Mouse (Mus musculus) stomach, embryonic 15.5 days (tissue): Measurements from ENCODE around the gene Akap11. TPM values are rescaled to one million over a fixed set of nuclear protein-coding genes. Genes with fewer than 3 reads are reported as not detected.

ENCODE experiments used
- ATAC-seq: fragments of 200-750 bp; cut with Nextera tagmentation; 2 replicates; pipeline ENCODE4 v1.8.0; 2017; ENCODE audit warnings: low read depth, moderate number of reproducible peaks, moderate TSS enrichment; ENCODE audit not compliant: insufficient read depth, low FRiP score
- H3K27ac ChIP-seq: fragments of 300-500 bp; sonication (generic); 2 replicates; pipeline ENCODE4 v1.5.1; 2015; ENCODE audit warnings: mild to moderate bottlenecking, inconsistent platforms
- H3K27me3 ChIP-seq: fragments of 300-500 bp; sonication (generic); replicated peaks from 2 replicates; pipeline ENCODE4 v1.6.1; 2015; ENCODE audit warnings: inconsistent platforms
- H3K36me3 ChIP-seq: fragments of 300-500 bp; sonication (generic); 2 replicates; pipeline ENCODE4 v1.6.1; 2015; ENCODE audit warnings: inconsistent platforms
- H3K4me1 ChIP-seq: fragments of 300-500 bp; sonication (generic); 2 replicates; pipeline ENCODE4 v1.6.1; 2015; ENCODE audit warnings: inconsistent platforms
- H3K4me2 ChIP-seq: fragments of 300-500 bp; sonication (generic); 2 replicates; pipeline ENCODE4 v1.6.1; 2015; ENCODE audit warnings: mild to moderate bottlenecking, inconsistent platforms
- H3K4me3 ChIP-seq: fragments of 300-500 bp; sonication (generic); replicated peaks from 2 replicates; pipeline ENCODE4 v1.5.1; 2015; ENCODE audit warnings: inconsistent platforms
- H3K9ac ChIP-seq: fragments of 300-500 bp; sonication (generic); 2 replicates; pipeline ENCODE4 v1.6.1; 2015; ENCODE audit warnings: inconsistent platforms
- H3K9me3 ChIP-seq: fragments of 300-500 bp; sonication (generic); 2 replicates; pipeline ENCODE4 v1.6.1; 2016; ENCODE audit warnings: inconsistent platforms
- WGBS: fragments of 180-500 bp; shearing (Covaris S2); methylation state at CpG from one replicate; pipeline ENCODE4 v1.1.7; 2015; 5-methylcytosine and 5-hydroxymethylcytosine counted together
- polyA plus RNA-seq: library from polyadenylated mRNA; unstranded; fragments of >200 nt; fragmentation: Nextera tagmentation; extraction: Ambion mirVana; gene quantifications from 2 replicates; pipeline ENCODE4 v1.2.1, GENCODE M21; 2015

Akap11 gene
- polyA plus RNA-seq, 1 experiment from 2014 or later = 16.2 TPM

GRCm38 (mm10) chr14:78474058-78474457 lies 62.5 kb downstream of the Akap11 start:
- Histone ChIP-seq H3K4me1 (no peaks in the 10 kb centered on the region), H3K27me3 (no peaks in the 10 kb centered on the region), H3K9me3 (no peaks in the 10 kb centered on the region), H3K4me3 (no peak overlapping the region), H3K27ac (no peak overlapping the region), H3K36me3 (no peaks in the 10 kb centered on the region), H3K9ac (no peak overlapping the region), H3K4me2 (no peak overlapping the region)
- no peak for ATAC-seq
- WGBS = 69% methylated on average over 3 of the region's 3 CpGs

DNA sequence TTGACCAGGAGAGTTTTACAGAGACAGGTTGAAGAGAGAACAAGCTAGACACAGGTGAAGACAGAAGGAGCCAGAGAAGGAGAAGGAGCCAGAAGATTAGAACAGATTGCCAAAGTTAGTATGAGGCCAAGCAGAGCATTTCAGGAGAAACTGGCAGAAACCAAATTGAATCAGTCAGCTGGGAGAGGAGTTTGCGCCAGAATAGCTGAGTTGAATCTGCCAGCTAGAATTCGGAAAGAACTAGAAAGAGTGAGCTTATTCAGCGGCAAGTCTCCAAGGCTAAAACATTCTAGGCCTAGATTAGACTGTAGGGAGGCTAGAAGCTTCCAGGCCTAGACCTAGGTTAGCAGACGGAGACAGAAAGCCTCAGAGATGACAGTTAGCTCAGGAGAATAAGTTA lies 65.9 kb downstream of the Akap11 start:
- no peak for ATAC-seq
- no peak overlapping the region for H3K9ac ChIP-seq
- H3K27me3 ChIP-seq = no peaks in the 10 kb centered on the region
- H3K9me3 ChIP-seq = no peaks in the 10 kb centered on the region
- H3K4me1 ChIP-seq = no peaks in the 10 kb centered on the region
- H3K27ac ChIP-seq = no peak overlapping the region
- H3K36me3 ChIP-seq = no peaks in the 10 kb centered on the region
- 87% methylated on average over 4 of the region's 4 CpGs for WGBS
- H3K4me3 ChIP-seq = no peak overlapping the region
- H3K4me2 ChIP-seq = no peak overlapping the region

- H3K4me3 ChIP-seq = no peak overlapping the region
- H3K9me3 ChIP-seq = no peaks in the 10 kb centered on the region
- no peaks in the 10 kb centered on the region for H3K4me1 ChIP-seq
- no peaks in the 10 kb centered on the region for H3K36me3 ChIP-seq
- no peaks in the 10 kb centered on the region for H3K27me3 ChIP-seq
- WGBS = 75% methylated on average over 7 of the region's 7 CpGs
- ATAC-seq = no peak
- no peak overlapping the region for H3K9ac ChIP-seq
- H3K4me2 ChIP-seq = no peak overlapping the region
- H3K27ac ChIP-seq = no peak overlapping the region
Observed at GRCm38 (mm10) chr14:78468991-78469390, 67.6 kb downstream of the Akap11 start.

DNA sequence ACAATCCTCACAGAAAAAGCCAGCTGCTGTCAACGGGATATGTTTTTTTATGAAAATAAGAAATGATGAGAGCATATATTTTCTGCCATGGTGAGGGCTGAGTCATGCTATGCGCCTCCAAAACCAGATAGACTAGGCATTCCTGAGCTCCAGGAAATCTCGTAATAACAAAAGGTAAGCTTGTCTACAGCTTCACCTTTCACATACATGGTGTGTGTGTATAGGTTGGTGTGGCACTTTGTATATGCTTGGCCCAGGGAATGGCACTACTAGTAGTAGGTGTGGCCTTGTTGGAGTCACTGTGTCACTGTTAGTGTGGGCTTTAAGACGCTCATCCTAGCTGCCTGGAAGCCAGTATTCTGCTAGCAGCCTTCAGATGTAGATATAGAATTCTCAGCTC lies 68.6 kb downstream of the Akap11 start:
- H3K27me3 ChIP-seq = no peaks in the 10 kb centered on the region
- 87% methylated on average over 4 of the region's 4 CpGs for WGBS
- no peak overlapping the region for H3K27ac ChIP-seq
- H3K36me3 ChIP-seq = no peaks in the 10 kb centered on the region
- no peak overlapping the region for H3K4me3 ChIP-seq
- H3K4me1 ChIP-seq = no peaks in the 10 kb centered on the region
- H3K4me2 ChIP-seq = no peak overlapping the region
- no peaks in the 10 kb centered on the region for H3K9me3 ChIP-seq
- no peak for ATAC-seq
- no peak overlapping the region for H3K9ac ChIP-seq

DNA sequence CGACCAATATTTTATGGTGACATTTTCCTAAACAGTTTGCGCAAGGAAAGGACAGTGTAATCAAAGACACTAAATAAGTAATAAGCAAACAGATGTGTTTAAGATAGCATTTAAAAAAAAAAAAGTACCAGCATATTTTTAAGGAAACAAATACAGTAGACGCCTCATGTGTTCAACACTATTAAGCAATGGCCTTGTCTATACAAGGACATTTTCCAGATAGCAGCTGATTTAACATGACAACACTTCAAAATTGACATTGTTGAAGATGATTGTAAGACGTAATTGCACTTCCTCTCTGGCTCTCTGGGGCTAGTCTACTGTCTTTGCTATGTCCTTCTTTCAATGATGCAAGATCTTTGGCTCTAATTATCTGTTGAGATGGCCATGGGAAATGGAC lies 72.3 kb downstream of the Akap11 start:
- Histone ChIP-seq H3K4me2 (no peak overlapping the region), H3K36me3 (no peaks in the 10 kb centered on the region), H3K9me3 (no peaks in the 10 kb centered on the region), H3K4me3 (no peak overlapping the region), H3K27ac (no peak overlapping the region), H3K4me1 (no peaks in the 10 kb centered on the region), H3K9ac (no peak overlapping the region), H3K27me3 (no peaks in the 10 kb centered on the region)
- WGBS = 68% methylated on average over 4 of the region's 4 CpGs
- no peak for ATAC-seq

DNA sequence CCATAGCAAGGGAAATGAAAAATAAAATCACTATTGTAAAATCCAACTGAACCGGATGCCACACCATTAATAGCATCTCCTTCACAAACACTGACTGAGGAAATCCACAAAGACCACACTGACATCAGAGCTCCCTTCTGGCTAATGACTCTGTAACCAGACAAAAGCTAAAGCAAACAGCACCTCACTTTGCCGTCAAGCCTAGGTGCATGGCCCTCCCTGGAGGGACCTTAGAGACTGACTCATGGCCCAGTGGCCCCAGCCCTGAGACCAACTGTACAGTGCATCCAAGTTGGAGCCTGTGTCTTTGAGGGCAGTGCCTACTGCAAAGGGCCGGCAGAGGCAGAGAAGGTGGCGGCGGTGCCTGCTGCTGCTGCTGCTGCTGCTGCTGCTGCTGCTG lies 77.5 kb downstream of the Akap11 start:
- Histone ChIP-seq H3K27ac (no peak overlapping the region), H3K36me3 (no peaks in the 10 kb centered on the region), H3K4me2 (no peak overlapping the region), H3K4me1 (no peaks in the 10 kb centered on the region), H3K9me3 (no peaks in the 10 kb centered on the region), H3K4me3 (no peak overlapping the region), H3K9ac (no peak overlapping the region), H3K27me3 (no peaks in the 10 kb centered on the region)
- ATAC-seq = no peak
- 51% methylated on average over 5 of the region's 5 CpGs for WGBS

DNA sequence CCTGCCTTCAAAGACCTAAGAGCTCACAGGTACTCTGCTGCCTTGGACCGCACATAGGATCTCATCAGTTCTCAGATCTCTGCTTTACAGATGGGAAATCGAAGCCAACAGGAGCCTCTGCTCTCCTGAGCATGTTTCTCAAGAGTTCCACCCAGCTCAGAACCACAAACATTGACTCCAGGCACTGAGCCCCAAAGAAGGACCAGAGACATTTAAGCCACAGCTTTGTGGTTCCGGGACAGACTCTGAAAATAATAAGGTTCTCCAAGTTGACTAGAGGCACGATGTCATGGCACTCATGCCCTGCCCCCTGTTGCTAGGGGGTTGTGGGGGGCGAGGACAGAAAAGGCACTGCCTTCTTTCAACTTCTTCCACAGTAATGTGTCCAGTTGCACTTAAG lies 77.9 kb downstream of the Akap11 start:
- WGBS = 71% methylated on average over 5 of the region's 5 CpGs
- ATAC-seq = no peak
- Histone ChIP-seq H3K27me3 (no peaks in the 10 kb centered on the region), H3K27ac (no peak overlapping the region), H3K36me3 (no peaks in the 10 kb centered on the region), H3K4me2 (no peak overlapping the region), H3K4me3 (no peak overlapping the region), H3K9me3 (no peaks in the 10 kb centered on the region), H3K9ac (no peak overlapping the region), H3K4me1 (no peaks in the 10 kb centered on the region)

DNA sequence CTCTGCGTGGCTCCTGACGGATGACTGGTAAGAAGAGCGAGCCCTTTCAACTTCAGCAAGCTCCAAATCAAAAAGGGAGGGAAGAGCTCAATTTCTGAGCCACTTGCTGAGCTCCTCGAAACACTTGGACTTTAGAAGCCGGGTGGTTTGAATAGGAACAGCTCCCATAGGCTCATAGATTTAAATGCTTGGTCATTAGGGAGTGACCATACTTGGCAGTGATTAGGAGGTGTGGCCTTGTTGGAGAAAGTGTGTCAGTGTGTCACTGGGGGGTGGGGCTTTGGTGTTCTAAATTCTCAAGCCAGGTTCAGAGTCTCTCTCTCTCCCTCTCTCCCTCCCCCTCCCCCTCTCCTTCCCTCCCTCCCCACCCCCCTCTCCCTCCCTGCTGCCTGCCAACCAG lies 81.6 kb downstream of the Akap11 start:
- H3K4me1 ChIP-seq = no peaks in the 10 kb centered on the region
- H3K27me3 ChIP-seq = no peaks in the 10 kb centered on the region
- no peak overlapping the region for H3K27ac ChIP-seq
- no peak overlapping the region for H3K4me2 ChIP-seq
- no peak overlapping the region for H3K9ac ChIP-seq
- H3K9me3 ChIP-seq = no peaks in the 10 kb centered on the region
- no peaks in the 10 kb centered on the region for H3K36me3 ChIP-seq
- 79% methylated on average over 5 of the region's 5 CpGs for WGBS
- ATAC-seq = no peak
- no peak overlapping the region for H3K4me3 ChIP-seq

DNA sequence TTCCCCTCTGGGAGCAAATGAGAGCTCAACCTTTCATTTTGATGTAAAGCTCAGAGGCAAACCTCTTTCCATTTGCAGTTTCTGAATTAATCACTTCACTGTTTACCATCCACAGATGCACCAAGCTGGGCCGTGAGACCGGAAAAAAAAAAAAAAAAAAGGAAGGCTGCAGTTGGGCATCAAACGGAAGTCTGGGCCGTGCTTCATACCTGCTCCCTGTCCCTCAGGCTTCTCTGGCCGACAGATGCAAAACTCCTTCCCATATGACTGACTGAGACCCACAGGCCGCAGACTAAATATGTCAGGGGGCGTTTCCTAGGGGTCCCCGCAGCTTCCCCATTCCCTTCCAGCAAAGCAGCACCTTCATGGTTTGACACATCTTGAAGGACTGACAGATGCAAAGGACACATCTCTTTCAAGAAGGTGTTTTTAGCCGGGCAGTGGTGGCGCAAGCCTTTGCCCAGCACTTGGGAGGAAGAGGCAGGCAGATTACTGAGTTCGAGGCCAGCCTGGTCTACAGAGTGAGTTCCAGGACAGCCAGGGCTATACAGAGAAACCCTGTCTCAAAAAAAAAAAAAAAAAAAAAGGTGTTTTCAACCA lies 87.7 kb downstream of the Akap11 start:
- H3K36me3 ChIP-seq = no peaks in the 10 kb centered on the region
- ATAC-seq = no peak
- no peaks in the 10 kb centered on the region for H3K4me1 ChIP-seq
- 70% methylated on average over 11 of the region's 11 CpGs for WGBS
- no peak overlapping the region for H3K4me2 ChIP-seq
- H3K9ac ChIP-seq = no peak overlapping the region
- no peaks in the 10 kb centered on the region for H3K9me3 ChIP-seq
- H3K27me3 ChIP-seq = no peaks in the 10 kb centered on the region
- H3K27ac ChIP-seq = no peak overlapping the region
- no peak overlapping the region for H3K4me3 ChIP-seq

DNA sequence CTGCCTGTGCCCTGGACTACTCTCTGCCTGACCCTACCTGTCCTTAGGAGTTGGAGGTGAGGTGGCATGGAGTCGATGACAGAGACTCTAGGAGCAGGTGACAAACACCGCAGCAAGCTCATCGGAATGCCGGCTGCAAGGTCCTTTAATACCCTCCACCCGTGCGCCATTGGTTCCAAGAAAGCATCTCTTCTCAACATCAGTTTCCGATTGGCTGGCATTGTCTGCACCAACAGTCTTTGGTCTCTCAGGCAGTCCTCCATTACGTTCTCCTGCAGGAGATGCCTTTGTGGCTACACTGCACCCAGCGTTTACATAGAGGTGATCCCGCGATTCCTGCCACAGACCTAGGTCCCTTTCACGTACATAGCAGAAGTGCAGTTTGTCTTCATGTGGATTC lies 88.6 kb downstream of the Akap11 start:
- H3K36me3 ChIP-seq = no peaks in the 10 kb centered on the region
- 87% methylated on average over 12 of the region's 12 CpGs for WGBS
- H3K4me1 ChIP-seq = no peaks in the 10 kb centered on the region
- ATAC-seq = no peak
- H3K4me3 ChIP-seq = no peak overlapping the region
- H3K27me3 ChIP-seq = no peaks in the 10 kb centered on the region
- H3K9me3 ChIP-seq = no peaks in the 10 kb centered on the region
- no peak overlapping the region for H3K9ac ChIP-seq
- H3K4me2 ChIP-seq = no peak overlapping the region
- no peak overlapping the region for H3K27ac ChIP-seq

DNA sequence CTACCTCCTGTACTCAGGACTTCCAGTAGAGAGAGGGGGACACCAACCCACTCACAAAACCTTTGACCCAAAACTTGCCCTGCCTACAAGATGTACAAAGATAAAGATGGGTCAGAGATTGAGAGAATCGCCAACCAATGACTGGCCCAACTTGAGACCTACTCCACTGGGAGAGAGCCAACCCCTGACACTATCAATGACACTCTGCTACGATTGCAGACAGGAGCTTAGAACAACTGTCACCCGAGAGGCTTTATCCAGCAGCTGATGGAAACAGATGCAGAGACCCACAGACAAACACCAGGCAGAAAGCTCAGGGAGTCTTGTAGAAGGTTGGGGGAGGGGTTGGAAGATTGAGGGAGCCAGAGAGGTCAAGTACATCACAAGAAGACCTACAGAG lies 89.1 kb downstream of the Akap11 start:
- Histone ChIP-seq H3K9ac (no peak overlapping the region), H3K36me3 (no peaks in the 10 kb centered on the region), H3K27ac (no peak overlapping the region), H3K27me3 (no peaks in the 10 kb centered on the region), H3K9me3 (no peaks in the 10 kb centered on the region), H3K4me3 (no peak overlapping the region), H3K4me1 (no peaks in the 10 kb centered on the region), H3K4me2 (no peak overlapping the region)
- ATAC-seq = no peak
- 71% methylated on average over 3 of the region's 3 CpGs for WGBS
